Mouse (Mus musculus) thymus, postnatal 36 days (tissue): ENCODE data around the gene Tigd3.
"Not testable (repeated sequence)": the region's sequence is repeated elsewhere in the genome, so short reads cannot be mapped to it uniquely, and the experiment has no call there.

Experiments used
- DNase-seq, 2 experiments: peaks; one replicate each; pipeline ENCODE4 v3.0.0; 2022; ENCODE audit warnings: mixed read lengths in 2 of 2

The Tigd3 gene

DNA sequence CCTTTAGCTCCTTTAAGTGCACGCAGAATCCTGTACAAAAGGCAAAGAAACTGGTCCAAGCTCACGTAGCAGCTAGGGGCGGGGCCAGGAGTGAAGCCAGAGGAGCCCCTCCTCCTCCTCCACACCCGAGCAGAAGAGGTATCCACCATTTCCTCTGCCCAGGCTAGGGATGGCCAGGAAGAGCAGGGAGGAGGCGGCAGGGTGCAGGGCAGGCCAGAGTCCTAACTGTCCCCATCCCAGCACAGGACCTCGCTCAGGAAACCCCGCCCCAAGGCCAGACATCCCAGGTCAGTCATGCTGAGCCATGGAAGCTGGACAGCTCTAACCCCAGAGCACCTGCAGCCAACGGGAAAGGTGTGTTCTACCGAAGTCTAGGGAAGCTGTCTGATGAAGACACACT lies 27.8 kb upstream of the Tigd3 start:
- no peak for DNase-seq

DNA sequence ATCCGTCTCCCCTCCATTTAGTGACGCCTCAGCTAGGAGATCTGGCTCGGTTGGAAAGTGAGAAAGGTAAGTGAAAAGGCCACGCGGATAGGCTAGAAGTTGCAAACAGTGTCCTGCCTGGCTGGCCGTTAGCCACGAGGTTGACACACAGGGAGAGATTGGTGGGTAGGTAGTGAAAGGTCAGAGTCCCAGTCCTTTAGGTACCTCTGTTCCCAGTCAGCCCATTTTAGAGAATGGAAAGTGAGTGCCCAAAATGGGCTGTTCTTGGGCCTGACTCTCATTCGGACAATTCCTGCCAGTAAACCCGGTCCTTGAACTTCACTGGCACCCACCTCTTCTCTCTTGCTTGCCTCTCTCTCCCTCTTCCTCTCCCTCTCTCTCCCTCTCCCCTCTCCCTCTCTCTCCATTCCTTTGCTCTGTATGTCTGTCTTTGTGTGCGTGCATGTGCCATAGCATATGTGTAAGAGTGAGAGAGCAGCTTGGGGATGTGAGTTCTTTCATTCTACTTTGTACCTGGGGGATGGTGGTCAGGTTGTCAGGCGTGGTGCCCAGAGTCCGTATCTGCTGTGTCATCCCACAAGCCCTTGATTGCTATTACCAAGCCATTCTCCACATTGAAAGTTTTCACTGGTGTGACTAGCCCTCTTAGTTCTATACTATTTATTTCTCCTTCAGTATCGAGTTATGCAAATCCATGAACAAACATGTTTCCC lies 19.2 kb upstream of the Tigd3 start, which contains the start of gene Dpf2:
Dpf2 (minus strand) TSS at position 4 of the 713 bp plus-strand sequence.
- no peak for DNase-seq

DNA sequence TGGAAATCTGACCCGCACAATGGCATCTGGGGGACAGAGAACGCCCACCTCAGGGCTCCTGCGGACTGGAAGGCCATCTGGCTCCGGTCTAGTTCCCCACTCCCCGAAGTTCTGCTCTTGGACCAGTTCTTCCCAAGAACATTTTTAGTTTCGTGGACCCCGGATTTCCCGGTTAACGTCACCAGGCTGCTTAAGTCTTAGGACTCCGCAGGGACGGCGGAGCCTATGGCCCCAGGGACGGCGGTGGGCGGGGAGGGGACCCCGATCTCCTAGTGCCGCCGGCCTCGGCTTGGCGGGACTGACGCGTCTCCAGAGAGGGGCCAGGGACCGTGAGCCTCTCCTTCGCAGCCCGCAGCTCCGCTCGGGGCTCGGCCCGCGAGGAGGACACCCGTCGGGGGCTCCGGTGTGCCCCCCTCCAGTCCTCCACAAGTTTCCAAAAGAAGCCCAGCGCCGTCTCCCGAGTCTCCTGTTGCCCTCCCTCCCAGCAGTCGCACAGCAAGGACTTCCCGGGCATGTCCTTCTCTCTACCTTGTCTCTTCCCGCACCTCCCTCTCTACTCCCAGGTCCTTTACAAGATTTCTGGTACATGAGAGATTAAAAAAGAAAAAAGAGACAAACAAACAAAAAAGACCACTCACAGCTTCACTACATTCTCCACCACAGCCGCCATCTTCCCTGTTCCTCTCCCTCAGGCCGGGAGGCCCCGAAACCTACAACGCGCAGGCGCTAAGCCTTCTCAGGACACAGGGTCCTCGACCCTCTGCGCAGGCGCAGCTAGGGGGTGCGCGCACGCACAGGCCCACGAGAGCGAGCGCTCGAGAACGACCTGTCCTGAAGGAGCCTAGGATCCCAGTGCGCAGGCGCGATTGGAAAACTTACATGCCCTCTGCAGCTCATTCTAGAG lies 18.4 kb upstream of the Tigd3 start:
- DNase-seq: peak; percentile 99

DNA sequence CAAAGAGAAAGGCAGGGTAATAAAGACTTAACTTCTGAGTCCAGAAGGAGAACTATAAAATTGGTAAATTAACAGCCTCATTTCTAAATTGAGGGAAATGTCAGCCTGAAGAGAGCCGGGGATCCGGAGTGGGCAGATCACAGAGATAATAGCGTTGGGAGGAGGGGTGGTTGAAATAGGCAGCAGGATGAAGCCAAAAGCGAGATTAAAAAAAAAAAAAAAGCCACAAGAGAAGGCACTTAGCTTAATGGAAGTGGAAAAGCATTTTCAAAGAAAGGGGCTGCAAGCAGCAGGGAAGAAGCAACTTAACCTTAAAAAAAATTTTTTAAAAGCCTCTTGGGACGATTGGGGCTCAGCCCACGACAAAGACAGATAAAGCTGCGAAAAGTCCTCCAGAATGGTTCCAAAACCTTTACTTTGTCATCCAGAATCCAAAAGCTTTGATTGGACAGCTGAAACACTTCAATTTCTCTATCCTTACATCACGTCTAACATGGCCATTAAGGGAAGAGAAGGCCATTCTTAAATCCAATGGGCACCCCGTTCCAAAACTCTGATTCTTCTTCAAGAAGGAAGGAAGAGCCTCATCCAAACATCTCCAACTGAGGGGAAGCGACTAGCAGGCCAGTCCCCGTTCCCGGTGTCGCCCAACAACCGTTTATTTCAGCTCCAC lies 17.6 kb upstream of the Tigd3 start:
- DNase-seq: no peak

DNA sequence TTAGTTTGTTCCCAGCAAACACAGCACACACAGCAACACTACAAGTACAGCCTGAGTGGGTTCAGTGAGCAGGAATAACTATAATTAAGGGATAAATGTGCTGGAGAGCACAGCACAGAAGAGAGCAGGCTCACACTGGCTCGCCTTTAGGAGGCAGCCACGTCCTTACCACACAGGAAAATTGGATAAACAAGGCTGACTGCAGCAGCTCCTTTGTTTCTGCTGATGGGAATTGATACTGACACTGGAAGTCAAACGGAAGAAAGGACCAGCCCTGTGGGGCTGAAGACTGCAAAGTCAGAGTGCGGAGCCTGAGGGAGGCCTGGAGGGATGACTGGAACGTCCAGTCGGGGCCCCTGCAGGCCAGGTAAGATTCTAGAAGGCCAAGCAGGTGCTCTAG lies 16.3 kb upstream of the Tigd3 start:
- no peak for DNase-seq

DNA sequence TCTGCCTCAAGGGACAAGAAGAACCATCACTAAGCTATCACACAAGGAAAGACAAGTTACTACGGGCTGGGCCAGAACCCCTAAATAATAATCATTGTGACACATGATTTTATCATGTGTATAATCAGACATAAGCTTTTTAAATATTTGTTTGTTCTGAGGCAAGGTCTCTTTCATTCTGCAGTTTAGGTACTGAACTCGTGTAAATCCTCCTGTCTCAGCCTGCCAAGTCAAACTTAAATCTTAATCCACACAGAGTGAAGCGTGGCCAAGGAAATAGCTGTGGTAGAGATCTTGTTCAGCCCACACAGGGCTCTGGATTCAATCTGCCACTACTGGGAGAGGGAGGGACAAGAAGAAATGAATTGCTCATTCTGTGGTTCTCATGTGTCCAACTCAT lies 13.3 kb upstream of the Tigd3 start:
- no peak for DNase-seq

DNA sequence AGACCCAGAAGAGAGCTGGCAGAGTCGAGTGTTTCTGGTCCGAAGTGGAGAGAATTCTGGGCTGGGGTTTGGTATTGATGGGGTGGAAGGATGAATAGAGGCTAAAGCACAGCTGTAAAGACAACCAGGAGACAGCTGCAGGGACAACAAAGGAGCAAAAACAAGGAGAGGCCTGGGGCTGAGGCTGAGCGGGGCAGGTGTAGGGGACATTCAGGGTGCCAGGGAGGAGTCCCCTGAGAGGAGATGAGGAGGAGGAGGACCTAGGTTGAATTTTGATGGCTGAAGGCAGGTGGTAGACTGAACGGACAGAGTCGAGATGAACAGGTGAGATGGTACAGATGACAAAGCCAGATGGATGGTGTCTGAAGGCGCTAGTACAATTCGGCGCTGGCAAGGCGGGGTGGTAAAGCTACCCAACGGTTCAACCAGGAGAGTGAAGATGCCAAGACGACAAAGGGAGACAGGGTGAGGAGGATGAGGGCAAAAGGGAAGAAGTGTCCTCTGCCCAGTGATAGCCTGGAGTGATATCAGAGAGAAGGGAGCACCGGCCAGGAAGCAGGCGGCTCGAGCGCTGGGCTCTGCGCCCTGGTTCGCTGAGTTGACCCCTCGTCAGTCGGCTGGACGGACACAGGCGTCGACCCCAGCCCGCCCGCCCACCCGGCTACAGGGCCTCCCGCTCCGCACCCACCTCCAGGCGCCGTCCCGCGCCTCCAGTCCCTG lies 507 bp downstream of the Tigd3 start:
- peak in 1 of 2 experiments; percentile 36 for DNase-seq

DNA sequence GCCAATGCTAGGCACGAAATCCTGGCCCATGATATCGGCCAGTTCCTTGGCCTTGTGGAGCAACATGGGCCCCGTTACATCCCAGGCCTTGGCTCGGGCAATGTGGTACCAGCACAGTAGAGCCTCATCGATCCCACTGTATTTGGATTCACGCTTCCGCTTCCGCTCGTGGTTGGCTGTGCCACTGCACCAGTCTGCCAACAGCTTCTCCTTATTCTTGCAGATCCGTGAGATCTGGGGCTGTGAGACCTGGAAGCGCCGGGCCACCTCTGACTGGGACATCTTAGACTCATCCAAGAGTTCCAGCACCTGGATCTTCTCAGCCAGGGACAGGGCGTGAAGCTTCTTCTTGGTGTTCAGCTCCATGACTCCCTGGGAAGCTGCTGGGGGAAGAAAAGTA lies 1.2 kb downstream of the Tigd3 start:
- no peak for DNase-seq

DNA sequence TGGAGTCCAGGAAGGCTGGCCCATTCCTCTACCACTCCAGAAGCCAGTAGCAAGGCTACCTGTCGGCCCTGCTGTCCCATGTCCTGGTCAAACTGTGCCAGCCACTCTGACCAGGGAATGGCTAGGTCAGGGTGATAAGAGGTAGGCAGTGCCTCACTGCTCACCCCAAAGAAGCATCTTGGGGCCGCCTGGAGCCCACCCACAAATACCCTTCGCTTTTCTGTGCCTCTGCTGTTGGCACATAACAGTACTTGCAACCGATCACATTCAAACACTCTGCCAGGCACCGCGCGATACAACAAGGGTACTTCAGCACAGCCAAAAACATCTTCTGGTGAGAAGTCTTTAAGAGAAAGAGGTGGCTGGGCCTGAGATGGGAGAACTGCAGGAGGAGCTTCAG lies 1.7 kb downstream of the Tigd3 start:
- DNase-seq: no peak

DNA sequence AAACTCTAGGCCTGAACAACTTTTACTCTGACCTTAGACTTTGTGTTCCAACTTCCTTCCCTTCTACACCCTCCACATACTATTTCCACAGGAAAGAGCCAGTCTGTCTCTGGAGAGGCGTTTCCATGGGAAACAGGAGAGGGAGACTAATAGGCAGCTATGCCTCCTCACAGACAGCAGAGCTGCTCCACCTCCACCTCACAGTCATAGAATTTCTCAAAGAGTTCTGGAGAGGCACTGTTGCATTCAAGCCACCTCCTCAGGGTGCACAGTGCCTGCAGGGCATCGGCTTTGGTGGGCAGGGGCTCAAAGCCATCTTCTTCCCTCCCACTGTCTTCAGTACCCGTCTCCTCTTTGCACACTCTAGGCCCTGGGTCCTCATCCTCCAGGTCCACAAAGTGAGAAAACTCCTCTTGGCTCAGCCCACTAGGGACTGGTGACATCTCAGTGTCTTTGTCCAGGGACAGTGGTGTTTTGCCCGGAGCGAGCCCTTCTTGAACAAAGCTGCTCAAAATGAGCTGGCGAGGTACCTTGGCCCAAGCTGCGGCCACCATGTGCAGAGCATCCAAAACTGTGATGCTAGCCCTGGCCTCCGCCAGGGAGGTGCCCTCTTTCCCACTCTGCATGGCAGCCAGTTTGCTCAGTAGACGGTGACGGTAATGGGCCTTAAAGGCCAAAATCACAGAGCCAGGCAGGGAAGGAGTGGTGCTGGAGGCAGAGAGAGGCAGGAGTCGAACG lies 2.3 kb downstream of the Tigd3 start:
- DNase-seq: no peak

DNA sequence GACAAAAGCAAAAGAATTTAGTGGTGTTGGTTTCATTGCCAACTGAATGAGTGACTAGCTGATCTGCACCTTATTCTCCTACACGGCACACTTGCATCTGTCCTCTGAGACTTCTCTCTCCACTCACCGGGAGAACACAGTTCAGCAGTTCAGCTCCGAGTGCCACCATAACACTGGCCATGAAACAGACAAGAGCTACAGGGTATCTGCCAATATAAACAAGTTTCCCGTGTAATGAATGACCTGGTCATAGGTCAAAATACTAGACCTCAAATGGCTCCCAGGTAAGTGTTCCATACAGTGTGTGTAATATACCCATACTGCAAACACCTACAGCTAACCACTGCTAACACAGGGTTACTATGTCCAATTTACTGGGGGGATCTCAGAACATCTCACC lies 4.7 kb downstream of the Tigd3 start:
- DNase-seq: no peak

DNA sequence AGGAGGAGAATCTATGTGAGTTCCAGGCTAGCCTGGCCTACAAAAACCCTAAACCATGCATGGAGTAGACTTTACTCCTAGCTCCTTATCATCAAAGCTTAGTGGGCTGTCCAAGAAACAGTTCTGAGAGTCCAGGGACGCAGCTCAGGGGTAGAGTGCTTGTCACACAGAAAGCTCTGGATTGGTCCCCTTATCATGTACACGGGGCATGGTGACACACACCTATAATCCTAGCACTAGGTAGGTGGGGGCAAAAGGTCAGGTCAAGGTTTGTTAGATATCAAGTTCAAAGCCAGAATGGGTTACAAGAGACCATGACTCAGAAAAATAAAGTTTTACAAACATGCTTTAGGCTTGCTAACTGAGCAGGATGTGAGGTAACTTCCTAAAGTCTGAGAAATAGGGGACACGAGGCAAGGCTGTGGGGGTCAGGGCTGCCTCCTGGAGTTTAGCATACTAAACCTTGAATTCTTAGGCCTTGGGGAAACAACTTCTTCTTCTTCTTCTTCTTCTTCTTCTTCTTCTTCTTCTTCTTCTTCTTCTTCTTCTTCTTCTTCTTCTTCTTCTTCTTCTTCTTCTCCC lies 6.6 kb downstream of the Tigd3 start:
- no peak for DNase-seq

DNA sequence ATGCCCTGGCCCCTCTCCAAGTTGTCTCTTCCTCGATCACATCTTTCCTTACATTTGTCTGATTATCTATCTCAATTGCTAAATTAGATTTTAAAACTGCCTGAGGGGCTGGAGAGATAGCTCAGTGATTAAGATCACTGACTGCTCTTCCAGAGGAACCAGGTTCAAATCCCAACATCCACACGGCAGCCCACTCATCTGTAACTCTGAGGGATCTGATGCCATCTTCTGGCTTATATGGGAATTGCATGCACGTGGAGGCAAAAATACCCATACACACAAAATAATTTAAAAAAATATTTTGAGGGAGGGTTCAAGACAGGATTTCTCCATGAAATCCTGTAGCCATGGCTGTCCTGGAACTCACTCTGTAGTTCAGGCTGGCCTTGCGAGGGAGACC lies 8.1 kb downstream of the Tigd3 start:
- no peak for DNase-seq

DNA sequence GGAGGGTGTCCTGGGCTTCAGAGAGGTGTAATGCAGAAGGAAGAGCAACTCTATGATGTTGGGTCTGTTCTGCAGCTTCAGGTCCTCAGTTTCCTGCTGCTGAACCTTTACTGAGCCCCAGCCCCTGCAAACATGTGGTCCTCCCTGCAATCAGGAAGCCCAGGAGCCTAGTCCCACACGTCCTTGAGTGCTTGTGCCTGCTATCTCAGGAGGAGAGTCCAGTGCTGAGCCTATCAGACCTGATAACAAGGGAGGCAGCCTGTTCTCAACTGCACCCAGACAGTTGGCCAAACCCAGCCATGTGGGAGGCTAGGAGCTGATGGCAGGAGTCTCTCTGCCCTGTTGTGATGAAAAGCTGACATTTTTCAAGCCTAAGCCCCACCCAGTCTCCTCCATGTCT lies 10.0 kb downstream of the Tigd3 start:
- DNase-seq: no peak

DNA sequence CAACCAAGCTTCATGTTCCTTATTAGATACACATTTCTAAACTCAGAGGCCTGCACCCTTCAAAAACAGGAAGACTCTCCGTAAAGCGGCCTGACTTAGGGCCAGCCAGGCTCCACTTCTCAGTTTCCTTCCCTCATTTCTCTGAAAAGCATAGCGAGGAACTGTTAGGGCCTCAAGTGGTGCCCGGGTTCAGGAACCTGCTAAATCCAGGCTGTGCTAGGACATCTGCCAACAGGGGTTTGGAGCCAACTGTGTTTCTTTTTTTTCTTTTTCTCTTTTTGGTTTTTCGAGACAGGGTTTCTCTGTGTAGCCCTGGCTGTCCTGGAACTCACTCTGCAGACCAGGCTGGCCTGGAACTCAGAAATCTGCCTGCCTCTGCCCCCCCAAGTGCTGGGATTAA lies 11.9 kb downstream of the Tigd3 start:
- DNase-seq: not testable (repeated sequence)

DNA sequence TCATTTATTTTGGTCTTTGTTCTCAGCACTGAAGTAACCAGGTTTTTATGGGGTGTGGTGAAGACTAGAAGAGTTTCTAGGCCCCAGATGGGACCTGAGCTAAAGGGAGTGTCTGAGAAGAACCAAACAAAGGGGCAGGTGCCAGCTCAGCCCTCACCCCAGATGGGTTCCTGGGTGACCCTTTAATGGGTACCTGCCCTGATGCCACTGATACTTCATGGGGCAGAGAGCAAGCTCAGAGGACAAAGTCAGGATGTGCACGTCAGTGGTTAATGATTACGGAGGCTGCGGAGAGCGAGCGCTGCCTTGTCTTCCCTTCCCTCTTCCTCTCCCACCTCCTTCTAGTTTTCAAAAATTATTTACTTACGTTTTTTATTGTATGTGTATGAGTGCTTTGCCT lies 12.8 kb downstream of the Tigd3 start:
- no peak for DNase-seq

DNA sequence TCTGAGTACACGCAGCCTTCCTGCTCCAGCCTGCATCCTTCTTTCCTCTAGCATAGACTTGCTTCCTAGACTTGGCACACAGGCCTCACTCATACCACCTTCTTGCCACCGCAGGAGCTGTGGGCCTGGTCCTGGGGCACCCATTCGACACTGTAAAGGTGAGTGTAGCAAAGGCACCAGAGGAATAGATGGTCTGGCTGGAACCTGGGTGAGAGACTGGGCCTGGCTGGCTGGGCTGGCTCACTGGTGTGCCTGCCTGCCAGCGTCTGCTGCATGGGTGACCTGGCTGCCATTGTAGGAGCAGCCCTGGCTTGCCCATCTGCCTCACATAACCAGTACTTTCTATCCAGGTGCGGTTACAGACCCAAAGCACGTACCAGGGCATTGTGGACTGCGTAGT lies 14.2 kb downstream of the Tigd3 start:
- DNase-seq: no peak

DNA sequence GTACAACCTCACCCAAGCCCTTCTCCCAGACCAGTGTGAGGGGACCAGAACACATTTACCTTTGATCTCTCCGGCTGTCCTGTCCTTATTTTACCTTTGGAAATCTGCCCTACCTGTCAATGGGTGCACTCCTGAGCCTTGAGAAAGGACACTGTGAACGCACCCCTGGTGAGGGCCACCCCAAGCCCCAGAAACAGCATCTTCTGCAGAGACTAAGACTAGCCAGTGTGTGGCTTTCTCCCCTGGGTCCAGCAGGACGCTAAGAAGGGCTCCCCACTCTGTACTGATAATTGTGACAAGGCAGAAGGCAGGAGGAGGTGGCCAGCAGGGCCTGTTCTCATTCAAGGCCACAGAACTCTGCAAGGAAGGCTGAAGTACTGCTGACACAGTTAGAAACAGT lies 15.0 kb downstream of the Tigd3 start:
- DNase-seq: no peak

DNA sequence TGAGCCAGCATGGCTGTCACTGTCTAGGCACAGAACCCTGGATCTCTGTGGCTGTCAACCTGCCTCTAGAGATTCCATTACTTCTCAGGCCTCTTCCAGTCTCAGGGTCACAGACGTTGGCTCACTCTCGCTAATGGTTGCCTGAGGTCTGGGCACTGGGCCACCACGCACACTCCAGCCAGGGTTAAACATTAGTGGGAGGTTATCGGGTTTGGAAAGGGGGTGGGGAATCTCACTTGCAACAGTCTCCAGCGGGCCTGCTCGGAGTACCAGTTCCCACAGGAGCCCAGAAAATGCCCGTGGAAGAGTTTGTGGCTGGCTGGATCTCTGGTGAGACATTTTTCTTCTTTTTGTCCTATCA lies 15.6 kb downstream of the Tigd3 start:
- DNase-seq: no peak

DNA sequence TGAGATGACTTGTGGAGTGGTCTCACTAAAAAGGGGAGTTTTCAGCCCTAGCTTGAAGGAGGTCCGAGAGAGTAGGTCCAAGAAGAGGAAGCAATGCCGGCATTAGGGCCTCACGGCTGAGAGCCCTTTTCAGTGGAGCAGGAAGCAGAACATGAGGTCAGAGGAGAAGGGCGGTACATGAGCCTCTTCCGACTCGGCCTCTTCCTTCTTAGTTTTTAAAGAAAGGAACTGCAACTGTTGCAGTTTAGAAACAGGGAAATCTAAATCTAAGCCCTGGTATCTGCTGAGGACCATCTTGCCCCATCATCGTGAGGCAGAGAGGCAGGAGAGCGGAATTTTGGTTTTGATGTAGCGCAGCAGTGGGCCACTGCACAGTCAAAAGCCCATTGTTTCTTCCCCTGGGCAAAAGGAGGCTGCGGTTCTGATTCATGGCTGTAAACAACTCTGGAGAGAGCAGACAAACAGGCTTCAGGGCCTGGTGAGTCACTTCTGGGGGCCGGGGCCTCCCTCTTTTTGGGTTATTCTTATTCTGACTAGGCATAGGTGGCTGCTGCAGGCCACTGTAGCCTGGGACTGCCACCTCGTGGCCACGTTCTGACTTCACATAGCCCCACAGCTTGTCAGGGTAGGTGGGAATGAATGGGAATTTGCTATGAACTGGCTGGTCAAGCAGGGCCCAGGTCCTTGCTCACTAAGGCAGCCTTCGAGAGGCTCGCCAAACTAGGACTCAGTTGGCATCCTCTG lies 16.2 kb downstream of the Tigd3 start, which contains the start of gene Slc25a45:
Slc25a45 (plus strand) TSS at position 191 of the 744 bp plus-strand sequence.
- peak; percentile 77 to 82 for DNase-seq

DNA sequence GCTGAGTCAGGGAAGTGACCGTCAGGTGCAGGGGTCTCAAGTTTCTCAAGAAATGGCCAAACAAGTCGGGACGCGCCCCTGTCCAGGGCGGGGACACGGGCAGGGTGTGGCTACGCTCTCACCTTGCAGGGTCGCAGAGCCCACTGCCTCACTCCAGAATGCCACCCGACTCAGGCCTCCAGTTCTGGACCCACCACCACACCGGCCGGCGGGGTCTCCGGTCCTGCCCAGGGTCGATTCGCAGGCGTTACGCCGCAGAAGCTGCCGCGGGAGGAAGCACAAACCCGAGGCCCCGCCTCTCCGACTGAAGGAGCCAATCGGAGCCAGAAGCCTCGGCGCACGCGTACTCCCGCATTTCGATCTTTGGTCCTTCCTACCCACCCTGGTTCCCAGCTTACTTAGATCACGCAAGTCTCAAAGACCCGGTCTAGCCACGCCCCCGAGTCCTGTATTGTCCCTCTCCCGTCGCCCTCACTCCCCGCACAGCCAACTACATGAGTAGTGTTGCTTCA lies 18.9 kb downstream of the Tigd3 start, which contains the start of gene Frmd8:
Frmd8 (minus strand) TSS at position 306 of the 512 bp plus-strand sequence.
- peak; percentile 95 to 96 for DNase-seq
